Mouse (Mus musculus) liver, postnatal 0 days (tissue): ENCODE data around the gene Hdac1. TPM values are rescaled to one million over a fixed set of nuclear protein-coding genes. Genes with fewer than 3 reads are reported as not detected.

ENCODE experiments used
- ATAC-seq: fragments of 200-750 bp; cut with Nextera tagmentation; 2 replicates; pipeline ENCODE4 v1.8.0; 2017; ENCODE audit warnings: mild to moderate bottlenecking, moderate library complexity
- DNase-seq: peaks from one replicate; pipeline ENCODE4 v3.0.0-alpha.2; 2016
- H3K27ac ChIP-seq: fragments of 300-500 bp; sonication (generic); 2 replicates; pipeline ENCODE4 v1.5.1; 2014; ENCODE audit warnings: antibody characterized with exemption, moderate library complexity, mild to moderate bottlenecking, low read depth
- H3K27me3 ChIP-seq: fragments of 300-500 bp; sonication (generic); 2 replicates; pipeline ENCODE4 v1.6.1; 2014; ENCODE audit warnings: low read length, control low read depth, mixed read lengths; ENCODE audit not compliant: insufficient read depth
- H3K36me3 ChIP-seq: fragments of 300-500 bp; sonication (generic); replicated peaks from 2 replicates; pipeline ENCODE4 v1.6.1; 2014; ENCODE audit warnings: mild to moderate bottlenecking, control low read depth, low read length, moderate library complexity, mixed read lengths; ENCODE audit not compliant: insufficient read depth
- H3K4me1 ChIP-seq: fragments of 300-500 bp; sonication (generic); 2 replicates; pipeline ENCODE4 v1.6.1; 2014; ENCODE audit warnings: antibody characterized with exemption, mild to moderate bottlenecking, control low read depth; ENCODE audit not compliant: insufficient read depth
- H3K4me2 ChIP-seq: fragments of 300-500 bp; sonication (generic); 2 replicates; pipeline ENCODE4 v1.6.1; 2014; ENCODE audit warnings: low read depth, mild to moderate bottlenecking, low read length, moderate library complexity, mixed read lengths
- H3K4me3 ChIP-seq: fragments of 300-500 bp; sonication (generic); 2 replicates; pipeline ENCODE4 v1.5.1; 2014; ENCODE audit warnings: low read depth, low read length
- H3K9ac ChIP-seq: fragments of 300-500 bp; sonication (generic); replicated peaks from 2 replicates; pipeline ENCODE4 v1.6.1; 2014; ENCODE audit warnings: mild to moderate bottlenecking, moderate library complexity
- H3K9me3 ChIP-seq: fragments of 300-500 bp; sonication (generic); 2 replicates; pipeline ENCODE4 v1.6.1; 2016; ENCODE audit warnings: mild to moderate bottlenecking, control low read depth, low read length, mixed read lengths
- CTCF ChIP-seq: sonication (generic); IDR thresholded peaks from 2 replicates; pipeline ENCODE4 v1.5.1; 2016; ENCODE audit warnings: antibody characterized with exemption, low read depth
- EP300 ChIP-seq: IDR thresholded peaks from 2 replicates; pipeline ENCODE4 v1.6.1; 2016; ENCODE audit warnings: antibody characterized with exemption, low read depth, mild to moderate bottlenecking
- WGBS: fragments of 180-500 bp; shearing (Covaris S2); extraction: QIAGEN DNeasy Blood & Tissue Kit; methylation state at CpG from one replicate; pipeline ENCODE4 v1.1.7; 2014; ENCODE audit not compliant: insufficient replicate concordance; 5-methylcytosine and 5-hydroxymethylcytosine counted together
- polyA plus RNA-seq: library from polyadenylated mRNA; unstranded; fragments of >200 nt; fragmentation: Nextera tagmentation; extraction: Ambion mirVana; gene quantifications from 2 replicates; pipeline ENCODE4 v1.2.1, GENCODE M21; 2015

Hdac1 gene
- polyA plus RNA-seq, 1 experiment from 2014 or later, result 59.0 TPM

DNA sequence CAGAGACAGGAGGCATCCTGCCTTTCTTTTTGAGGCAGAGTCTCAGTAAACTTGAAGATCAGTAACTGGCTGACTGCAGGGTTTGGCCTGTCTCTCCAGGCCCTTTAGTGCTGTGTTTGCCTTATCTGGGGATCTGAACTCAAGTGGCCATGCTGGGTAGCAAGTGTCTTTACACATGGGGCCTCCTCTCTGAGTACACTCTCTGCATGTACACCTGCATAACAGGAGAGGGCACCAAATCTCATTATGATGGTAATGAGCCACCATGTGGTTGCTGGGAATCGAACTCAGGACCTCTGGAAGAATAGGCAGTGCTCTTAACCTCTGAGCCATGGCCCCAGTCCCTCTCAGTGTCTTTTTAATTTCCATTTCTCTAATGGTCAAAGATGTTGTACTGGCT is 39.7 kb upstream of the Hdac1 start:
- no peak for TF ChIP-seq EP300
- peak; percentile 20; the same call in 1 of the 2 replicates for TF ChIP-seq CTCF
- no peak overlapping the region for H3K4me3 ChIP-seq
- H3K36me3 ChIP-seq, result no peaks in the 10 kb centered on the region
- H3K27me3 ChIP-seq, result no peaks in the 10 kb centered on the region
- H3K4me1 ChIP-seq, result peaks cover 12% of the 10 kb centered on the region
- no peak for ATAC-seq
- H3K27ac ChIP-seq, result no peak overlapping the region
- H3K9me3 ChIP-seq, result no peaks in the 10 kb centered on the region
- no peak for DNase-seq
- no peak overlapping the region for H3K9ac ChIP-seq
- no peak overlapping the region for H3K4me2 ChIP-seq
- 76% methylated on average over 1 of the region's 1 CpGs for whole genome bisulfite sequencing

DNA sequence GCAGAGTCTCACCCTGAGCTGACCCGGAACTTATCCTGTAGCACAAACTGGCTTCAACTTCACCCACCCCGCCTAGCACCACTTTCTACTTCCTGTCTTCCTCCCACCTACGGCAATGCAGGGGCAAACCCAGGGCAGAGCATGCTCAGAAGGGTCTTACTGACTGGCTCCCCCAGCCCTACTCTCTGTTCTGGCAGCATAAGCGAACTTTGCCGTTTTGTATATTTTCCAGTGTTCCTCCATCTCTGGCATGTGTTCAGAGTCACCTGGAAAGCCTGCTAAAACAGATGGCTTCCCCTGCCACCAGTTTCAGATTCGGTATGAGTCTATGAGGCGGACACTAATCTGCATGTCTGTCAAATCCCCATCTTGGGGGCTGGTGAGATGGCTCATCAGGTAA is 37.8 kb upstream of the Hdac1 start:
- H3K4me2 ChIP-seq, result no peak overlapping the region
- no peak overlapping the region for H3K4me3 ChIP-seq
- no peaks in the 10 kb centered on the region for H3K9me3 ChIP-seq
- H3K9ac ChIP-seq, result no peak overlapping the region
- no peak overlapping the region for H3K27ac ChIP-seq
- DNase-seq (no peak), ATAC-seq (no peak)
- H3K4me1 ChIP-seq, result peaks cover 9% of the 10 kb centered on the region
- 59% methylated on average over 7 of the region's 7 CpGs for WGBS
- H3K36me3 ChIP-seq, result no peaks in the 10 kb centered on the region
- TF ChIP-seq CTCF (no peak), EP300 (no peak)
- H3K27me3 ChIP-seq, result no peaks in the 10 kb centered on the region

DNA sequence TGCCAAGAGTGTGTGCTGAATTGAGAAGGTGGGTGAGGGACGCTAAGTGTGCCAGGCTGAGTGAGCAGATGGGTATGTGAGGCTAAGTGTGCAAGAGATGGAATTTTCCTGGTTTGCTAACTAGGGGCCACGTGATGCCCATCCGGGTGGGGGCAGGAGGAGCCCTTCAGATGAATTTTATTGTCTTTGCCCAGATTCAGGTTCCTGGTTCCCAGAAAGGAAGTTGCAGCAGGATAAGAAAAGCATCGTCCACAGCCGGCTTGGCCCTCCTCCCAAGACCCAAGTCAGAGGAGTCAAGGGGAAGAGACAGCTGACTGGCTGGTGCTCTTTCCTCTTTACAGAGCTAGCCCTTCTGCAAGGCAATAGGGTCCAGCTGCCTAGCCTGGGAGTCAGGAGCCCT is 36.0 kb upstream of the Hdac1 start, which contains the start of gene Fam167b:
Gene Fam167b, minus strand, starts transcription at position 84 of the 400 bp plus-strand sequence.
- H3K27me3 ChIP-seq, result no peaks in the 10 kb centered on the region
- peaks cover 3% of the 10 kb centered on the region; the same call in 1 of the 2 replicates for H3K4me1 ChIP-seq
- DNase-seq (no peak), ATAC-seq (peak; percentile 22; the same call in 1 of the 2 replicates)
- no peak within 1 kb of the TSS for H3K9ac ChIP-seq
- H3K36me3 ChIP-seq, result no peaks in the 10 kb centered on the region
- H3K4me3 ChIP-seq, result no peak within 1 kb of the TSS; the same call in 1 of the 2 replicates
- peak within 1 kb of the TSS; percentile 53; the same call in 1 of the 2 replicates for H3K27ac ChIP-seq
- TF ChIP-seq CTCF (no peak), EP300 (no peak)
- WGBS, result 63% methylated on average over 5 of the region's 5 CpGs
- 0 out of 2 replicates have a peak within 1 kb of the TSS, but pooled peaks have one; percentile 0 for H3K4me2 ChIP-seq
- H3K9me3 ChIP-seq, result no peaks in the 10 kb centered on the region

DNA sequence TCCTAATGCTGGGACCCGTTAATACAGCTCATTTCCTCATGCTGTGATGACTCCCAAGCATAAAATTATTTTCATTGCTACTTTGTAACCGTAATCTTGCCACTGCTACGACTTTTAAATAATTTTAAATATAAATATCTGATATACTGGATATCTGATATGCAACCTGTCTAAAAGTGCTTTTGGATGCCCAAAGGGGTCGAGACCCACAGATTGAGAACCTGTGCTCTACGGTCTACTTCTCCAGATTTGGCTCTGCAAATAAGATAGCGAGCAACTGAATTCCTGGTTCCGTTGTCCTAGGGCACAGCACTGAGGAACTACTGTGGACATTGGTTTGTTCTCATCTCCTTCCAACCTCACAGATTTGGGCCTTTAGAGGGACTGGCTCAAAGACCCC is 35.2 kb upstream of the Hdac1 start:
- Histone ChIP-seq H3K27me3 (no peaks in the 10 kb centered on the region), H3K4me3 (no peak overlapping the region; the same call in 1 of the 2 replicates), H3K9me3 (no peaks in the 10 kb centered on the region), H3K27ac (no peak overlapping the region; the same call in 1 of the 2 replicates), H3K36me3 (no peaks in the 10 kb centered on the region), H3K4me1 (peaks cover 3% of the 10 kb centered on the region; the same call in 1 of the 2 replicates), H3K9ac (no peak overlapping the region), H3K4me2 (no peak overlapping the region)
- no peak for TF ChIP-seq CTCF
- TF ChIP-seq EP300, result no peak
- 75% methylated on average over 7 of the region's 7 CpGs for WGBS
- ATAC-seq, result no peak
- DNase-seq, result no peak

DNA sequence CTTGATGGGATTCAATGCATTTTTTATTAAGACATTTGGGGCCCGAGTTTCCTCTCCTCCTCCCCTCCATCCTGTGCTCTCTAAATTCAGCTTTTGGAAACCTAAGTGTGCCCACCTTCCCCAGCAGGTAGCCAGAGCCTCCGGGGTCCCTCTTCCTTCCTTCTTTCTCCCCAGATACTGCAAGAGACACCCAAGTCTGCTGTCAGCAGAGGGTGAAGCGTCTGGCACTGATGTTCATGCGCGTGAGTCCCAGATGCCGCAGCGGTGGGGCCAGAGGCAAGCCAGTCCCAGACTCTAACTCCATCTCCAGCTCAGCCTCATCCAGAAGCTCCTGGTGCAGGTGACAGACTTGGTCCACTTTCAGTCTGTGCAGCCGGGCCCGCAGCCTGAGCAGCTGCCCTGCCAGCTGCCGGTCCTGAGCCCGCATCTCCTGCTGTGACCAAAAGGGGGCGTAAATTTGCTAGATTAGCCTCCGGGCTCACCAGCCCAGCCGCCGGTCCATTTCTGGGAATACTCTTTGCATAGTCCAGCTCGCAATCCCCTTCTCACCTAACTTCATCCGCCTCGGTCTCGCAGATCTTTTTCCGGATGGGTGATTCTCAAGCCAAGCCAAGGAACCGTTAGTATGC is 34.5 kb upstream of the Hdac1 start:
- Histone ChIP-seq H3K27ac (no peak overlapping the region), H3K27me3 (no peaks in the 10 kb centered on the region), H3K4me3 (peak overlapping the region; percentile 13; the same call in 1 of the 2 replicates), H3K4me2 (peak overlapping the region; percentile 36), H3K4me1 (peaks cover 3% of the 10 kb centered on the region; the same call in 1 of the 2 replicates), H3K36me3 (no peaks in the 10 kb centered on the region), H3K9ac (peak overlapping the region; percentile 36; the same call in 1 of the 2 replicates), H3K9me3 (no peaks in the 10 kb centered on the region)
- peak; percentile 78 for DNase-seq
- ATAC-seq, result peak; percentile 43; the same call in 1 of the 2 replicates
- TF ChIP-seq CTCF, result peak; percentile 76
- TF ChIP-seq EP300, result no peak
- 28% methylated on average over 21 of the region's 21 CpGs for WGBS

DNA sequence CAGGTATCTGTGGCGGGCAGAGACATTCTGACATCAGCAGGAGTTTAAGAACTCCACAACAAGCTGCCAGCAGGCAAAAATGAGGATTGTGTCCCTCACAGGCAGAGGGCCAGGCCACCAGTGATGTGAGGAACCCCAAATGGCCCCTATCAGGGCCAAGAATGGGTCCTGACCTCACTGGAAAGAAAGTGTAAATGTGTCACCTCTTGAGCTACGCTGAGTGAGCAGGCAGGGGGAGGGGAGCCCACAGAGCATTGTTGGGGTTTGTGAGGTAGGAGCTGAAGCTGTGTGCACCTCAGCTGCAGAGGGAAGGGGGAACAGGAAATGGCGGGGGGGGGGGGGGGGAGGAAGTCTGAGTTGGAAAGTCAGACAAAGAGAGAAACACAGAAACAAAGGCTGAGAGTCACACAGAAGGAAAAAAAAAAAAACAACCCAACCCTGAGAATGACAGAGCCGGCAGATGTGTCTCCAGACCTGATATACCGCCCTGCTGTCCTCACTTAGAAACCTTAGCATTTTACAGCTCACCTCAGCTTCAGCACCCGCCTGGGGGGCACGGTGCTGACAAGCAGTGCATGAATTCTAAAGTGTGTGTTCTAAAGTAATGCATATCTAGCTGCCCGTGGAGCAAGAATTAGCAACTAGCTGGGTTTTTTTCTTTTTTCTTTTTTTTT is 32.8 kb upstream of the Hdac1 start:
- no peaks in the 10 kb centered on the region for H3K9me3 ChIP-seq
- no peaks in the 10 kb centered on the region for H3K27me3 ChIP-seq
- ATAC-seq, result no peak
- peak overlapping the region; percentile 64; the same call in 1 of the 2 replicates for H3K27ac ChIP-seq
- H3K36me3 ChIP-seq, result no peaks in the 10 kb centered on the region
- H3K4me1 ChIP-seq, result peaks cover 3% of the 10 kb centered on the region; the same call in 1 of the 2 replicates
- peak; percentile 54 for DNase-seq
- no peak overlapping the region for H3K9ac ChIP-seq
- H3K4me3 ChIP-seq, result no peak overlapping the region
- H3K4me2 ChIP-seq, result peak overlapping the region; percentile 42; the same call in 1 of the 2 replicates
- TF ChIP-seq EP300 (no peak), CTCF (no peak)
- 32% methylated on average over 7 of the region's 8 CpGs for WGBS
